Mouse (Mus musculus) induced T-regulatory cell, adult 2 months (primary cell): Measurements from ENCODE around the gene Uspl1.

Experiments used
- DNase-seq: peaks from one replicate; pipeline ENCODE4 v3.0.0-alpha.2; 2012; ENCODE audit warnings: low read depth

Uspl1 gene

DNA sequence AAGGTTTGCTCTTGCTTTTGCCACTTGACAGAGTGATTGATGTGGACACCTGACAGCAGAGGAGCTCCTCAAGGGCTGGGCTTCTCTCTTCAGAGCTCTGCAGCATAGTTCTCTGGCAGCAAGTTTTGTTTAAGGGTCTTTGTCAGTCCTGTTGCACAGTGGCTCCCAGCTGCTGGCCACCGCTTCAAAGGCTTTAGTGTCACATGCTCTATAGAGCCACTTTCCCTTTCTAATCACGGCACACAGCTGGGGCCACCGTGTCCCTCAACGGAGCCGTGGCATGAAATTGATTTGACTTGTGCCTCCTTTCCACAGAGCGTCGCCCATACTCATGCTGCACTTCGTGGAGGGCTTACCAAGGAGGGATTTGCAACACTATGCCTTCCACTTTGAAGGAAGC is 25.2 kb downstream of the Uspl1 start:
- no peak for DNase-seq

DNA sequence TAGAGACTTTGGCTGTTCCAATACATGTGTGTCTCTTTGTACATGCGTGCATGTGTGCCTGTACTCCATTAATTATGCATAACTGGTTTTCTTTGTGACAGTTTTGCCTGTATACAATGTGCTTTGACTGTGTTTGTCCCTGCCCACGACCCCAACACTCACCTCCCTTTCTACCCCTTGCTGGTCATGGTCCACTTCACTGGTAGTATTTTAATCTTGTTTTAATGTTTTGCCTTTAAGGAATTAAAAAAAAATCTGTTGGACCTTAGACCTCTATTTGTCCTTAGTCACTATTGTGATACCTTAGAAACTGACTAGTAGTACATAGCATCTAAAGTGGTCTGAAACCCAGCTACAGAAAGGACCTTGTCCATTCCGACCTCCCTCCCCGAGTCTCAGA is 26.9 kb downstream of the Uspl1 start:
- no peak for DNase-seq

DNA sequence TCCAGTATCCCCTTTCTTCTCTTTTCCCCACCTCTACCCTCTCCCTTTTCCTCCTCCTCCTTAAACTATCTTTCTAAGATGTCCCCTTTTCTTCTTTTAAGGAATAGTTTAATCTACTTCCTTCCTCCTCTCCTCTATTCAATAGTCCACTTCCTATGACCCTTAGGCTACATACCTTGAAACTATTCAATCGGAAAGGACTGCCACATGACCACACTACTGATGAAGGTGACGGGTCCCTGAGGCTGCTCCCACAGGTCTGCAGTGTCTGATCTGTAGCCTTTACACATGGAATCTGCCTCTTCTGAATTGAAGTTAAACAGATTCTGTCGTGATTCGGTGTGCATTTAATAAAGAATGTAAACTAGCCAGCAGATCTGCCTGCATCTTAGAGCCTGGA is 28.7 kb downstream of the Uspl1 start:
- no peak for DNase-seq

DNA sequence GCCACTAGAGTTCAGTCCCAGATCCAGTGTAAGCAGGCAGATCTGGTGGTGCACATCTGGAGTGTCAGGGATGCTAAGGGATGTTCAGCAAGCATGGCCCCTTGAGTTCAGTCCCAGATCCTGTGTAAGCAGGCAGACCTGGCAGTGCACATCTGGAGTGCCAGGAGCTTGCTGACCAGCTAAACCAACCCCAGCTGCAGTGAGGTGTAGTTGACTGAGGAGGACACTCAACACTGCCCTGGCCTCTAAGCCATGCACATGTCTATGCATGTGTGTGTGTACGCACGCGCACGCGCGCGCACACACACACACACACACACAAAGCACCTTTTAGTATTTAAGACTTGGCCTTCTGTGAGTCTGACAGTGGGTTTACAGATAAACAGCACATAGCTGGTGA is 31.4 kb downstream of the Uspl1 start:
- no peak for DNase-seq

DNA sequence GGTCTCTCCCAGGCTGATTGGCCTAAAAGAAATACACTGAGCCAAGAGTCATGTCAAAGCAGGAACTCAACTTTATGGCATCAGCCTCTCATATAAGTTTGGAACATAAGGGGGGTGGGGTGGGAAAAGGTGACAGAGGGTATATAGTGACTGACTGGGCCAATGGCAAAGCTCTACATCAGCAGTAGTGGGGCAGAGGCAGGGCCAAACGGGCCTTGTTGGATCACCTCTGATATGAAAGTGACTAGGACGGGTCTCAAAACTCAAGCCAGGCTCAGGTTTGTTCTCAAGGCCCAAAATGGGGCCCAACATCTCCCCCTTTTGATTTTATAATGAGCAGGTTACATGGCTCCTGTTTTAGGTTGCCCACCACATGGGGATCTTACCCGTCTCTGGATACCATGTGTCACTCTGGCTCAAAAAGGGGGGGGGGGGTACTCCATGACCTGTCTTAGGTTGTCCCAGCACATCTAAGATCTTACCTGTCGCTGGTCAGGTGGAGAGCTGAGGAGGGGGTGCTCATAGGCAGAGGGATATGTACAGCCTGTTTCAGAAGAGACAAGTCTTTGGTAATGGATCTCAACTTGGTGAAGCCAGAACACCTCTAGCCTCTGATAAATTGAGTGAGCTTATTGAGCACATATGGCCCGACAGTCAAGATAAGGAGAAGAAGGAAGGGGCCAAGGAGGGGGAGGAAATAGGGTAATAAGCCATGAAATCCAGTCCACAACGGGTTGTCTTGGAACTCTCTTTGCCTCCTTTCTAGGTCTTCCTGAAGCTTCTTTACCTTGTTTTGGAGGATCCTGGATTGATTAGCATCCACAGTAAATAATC is 33.6 kb downstream of the Uspl1 start:
- no peak for DNase-seq

DNA sequence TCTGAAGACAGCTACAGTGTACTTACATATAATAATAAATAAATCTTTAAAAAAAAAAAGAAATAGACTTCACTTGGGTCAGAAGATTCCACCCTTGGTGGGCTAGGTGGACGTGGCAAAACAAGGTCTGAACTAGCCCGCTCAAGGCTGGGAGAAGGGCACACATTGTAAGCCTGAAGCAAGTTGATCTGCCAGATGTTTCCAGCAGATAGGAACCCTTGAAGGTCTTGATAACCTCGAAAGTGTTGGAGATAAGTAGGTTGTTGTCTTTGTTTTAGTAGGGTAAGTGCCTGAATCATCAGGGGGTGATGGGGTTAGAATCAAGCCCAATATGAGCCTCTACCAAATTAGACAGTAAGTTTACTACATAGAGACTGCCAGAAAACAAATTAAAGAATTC is 35.3 kb downstream of the Uspl1 start:
- no peak for DNase-seq

DNA sequence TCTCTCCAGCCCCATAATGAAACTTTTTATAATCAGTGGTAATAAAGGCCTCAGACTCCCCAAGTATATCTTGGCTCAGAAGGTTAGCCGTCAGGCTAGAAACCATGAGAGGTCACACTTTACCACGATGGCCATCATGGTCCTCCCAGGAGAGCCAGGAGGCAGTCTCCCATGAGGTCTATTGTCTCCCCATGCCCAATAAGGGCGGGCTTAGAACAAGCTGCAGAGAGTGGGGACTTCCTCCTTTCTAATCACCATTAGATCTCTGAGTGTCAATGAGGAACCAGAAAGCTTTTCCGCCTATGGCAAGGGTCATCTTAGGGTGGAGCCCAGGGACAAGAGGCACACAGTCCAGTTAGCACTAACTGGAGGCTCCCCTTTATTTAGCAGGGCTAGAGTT is 37.2 kb downstream of the Uspl1 start:
- DNase-seq: no peak

DNA sequence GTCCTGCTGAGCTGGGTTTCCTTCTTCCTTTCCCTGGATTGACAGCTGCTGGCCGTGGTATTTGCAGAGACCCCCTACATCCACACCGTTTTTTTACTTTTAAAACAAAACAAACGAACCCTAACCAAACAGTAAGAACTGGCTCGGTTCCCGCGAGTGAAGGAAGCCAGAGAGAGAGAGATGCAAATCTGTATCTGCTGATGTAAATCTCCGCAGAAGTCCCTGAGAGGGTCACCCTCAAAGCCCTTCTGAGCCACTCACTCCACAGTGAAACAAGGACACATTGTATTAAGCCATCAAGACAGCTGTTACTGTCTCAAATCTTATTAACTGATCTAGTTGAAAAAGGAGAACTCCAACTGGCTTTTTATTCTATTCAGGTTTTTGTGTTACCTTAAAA is 40.5 kb downstream of the Uspl1 start:
- no peak for DNase-seq

DNA sequence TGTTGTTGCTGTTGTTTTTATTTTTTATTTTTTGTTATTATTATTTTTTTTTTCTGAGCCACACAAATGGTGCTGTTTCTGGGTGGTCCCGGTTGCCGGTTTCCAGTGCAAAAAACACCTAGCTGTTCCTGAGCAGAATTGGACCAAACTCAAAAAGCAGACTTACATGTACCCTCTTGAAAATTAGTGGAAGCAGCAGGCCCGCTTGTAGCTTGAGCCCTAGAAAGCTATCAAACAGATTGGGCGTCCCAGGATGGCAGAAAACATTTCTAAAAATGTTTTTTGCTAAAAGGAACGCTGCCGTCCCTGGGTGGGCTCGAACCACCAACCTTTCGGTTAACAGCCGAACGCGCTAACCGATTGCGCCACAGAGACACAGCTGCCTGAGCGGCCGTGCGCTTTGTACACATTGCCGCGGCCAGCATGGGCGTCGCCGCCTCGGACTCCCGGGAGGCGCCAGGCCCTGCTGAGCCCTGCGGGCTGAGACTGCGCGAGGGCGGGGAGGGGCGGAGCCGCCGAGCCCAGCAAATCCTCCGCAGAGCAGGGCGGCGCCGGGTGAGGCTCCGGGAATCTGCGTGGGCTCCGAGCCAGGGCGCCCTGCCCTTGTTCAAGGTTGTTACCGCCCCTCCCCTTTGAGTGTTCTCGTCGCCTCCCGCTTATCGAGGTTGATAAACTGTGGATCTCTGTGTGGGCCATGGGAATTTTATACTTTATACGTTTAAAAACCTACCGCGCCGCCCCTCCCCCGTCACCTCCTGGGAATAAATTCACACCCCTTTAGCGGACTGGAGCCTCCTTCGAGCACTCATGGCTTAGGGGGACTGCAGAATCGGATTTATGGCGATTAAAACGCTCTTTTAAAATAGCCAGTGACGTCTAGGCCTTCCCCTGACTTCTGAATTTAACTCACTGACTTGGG is 44.8 kb downstream of the Uspl1 start:
- peak; percentile 94 for DNase-seq

DNA sequence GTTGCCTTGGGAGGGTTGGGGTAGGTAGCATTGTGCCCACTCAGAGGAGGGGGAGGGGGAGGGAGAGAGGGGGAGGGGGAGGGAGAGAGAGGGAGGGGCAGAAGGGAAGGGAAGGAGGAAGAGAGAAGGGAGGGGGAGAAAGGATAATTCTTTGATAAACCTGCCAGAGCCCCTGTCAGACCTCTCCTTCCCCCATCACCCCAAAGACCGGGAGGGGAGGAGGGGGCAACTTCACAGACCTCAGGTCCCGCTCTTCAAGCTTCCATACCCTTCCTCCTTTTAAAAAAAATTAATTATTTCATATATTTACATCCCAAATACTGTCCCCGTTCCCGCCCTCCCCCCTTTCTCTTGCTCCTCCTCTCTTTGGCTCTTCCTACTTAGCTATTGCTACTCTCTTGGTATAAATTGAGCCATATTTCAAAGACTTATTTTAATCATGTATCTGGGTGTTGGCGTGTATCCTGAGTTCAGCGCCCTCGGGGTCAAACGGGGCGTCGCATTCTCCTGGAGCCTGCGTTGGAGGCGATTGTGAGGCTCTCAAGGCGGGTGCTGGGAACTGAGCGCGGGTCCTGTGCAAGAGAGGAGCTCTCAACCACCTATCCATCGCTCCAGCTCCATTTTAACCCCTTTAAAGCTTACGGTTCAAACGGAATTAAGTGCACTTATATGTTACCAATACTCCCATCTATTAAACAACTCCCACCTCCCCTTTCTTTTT is 45.6 kb downstream of the Uspl1 start:
- DNase-seq: no peak

DNA sequence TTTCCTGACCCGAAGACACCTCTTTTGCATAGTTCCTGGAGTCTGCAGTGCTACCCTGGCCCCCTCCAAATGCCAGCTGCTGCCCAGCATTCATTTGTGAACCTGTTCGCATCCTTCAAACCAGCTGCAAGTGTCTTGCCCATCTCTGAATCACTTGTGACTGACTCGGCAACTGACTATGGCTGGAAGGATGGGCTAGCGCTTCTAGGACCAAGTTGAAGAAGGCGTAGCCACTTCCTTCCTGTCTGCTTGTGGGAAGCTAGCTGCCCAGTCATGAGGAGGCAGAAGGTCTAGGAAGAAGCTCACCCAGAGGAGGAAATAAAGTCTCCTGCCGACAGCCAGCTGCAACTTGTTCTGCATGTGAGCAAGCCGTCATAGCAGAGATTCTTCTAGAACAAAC is 50.9 kb downstream of the Uspl1 start:
- DNase-seq: peak; percentile 57

DNA sequence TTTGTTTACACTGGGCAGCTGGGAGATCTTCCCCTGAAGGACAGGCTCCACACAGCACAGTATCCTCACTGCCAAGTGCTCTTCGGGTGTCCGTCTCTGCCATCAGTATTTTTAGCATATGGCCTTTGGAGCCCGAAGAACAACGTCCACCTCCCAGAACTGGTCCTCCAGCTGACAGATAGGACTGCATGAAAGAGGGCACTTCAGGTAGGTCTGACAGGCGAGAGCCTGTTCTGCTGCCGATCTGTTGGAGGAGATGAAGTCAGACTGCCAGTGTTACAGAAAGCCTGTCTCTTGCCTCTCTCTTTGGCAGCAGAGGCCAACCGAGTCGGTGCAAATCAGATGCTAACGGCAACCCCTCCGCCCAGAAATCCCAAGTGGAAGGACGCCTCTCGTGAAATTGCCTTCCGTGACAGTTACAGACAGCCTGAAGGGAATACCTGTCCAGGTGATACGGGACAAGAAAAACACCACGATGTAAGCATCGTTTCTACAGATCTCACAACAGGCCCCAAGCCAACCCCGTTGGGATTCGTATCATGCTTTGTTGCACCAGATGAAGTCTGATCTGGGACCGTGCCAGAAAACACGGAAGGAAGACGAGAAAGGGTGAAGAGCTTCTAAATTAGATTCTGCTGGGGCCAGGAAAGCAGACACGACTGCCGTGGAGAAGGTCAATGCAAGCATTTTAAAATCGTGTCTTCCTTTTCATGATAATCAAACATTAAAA is 53.2 kb downstream of the Uspl1 start:
- DNase-seq: no peak

DNA sequence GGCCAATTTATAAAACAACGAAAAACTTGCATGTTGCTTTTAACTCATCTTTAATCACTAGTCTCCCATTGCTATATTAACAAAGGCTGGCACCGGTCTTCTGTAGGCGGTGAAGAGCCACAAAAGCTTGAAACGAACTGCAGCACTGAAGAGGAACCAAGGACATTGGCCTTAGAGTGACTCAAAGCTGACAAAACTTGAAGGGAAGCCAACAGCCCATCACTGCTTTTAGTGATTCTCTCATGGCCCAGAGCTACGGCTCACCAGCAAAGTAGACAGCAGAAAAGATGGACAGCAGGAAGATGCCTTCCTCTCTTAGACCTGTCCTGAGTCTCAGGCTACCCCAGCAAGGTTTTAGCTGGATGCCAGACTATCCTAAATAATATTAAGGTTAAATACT is 58.3 kb downstream of the Uspl1 start:
- DNase-seq: no peak

DNA sequence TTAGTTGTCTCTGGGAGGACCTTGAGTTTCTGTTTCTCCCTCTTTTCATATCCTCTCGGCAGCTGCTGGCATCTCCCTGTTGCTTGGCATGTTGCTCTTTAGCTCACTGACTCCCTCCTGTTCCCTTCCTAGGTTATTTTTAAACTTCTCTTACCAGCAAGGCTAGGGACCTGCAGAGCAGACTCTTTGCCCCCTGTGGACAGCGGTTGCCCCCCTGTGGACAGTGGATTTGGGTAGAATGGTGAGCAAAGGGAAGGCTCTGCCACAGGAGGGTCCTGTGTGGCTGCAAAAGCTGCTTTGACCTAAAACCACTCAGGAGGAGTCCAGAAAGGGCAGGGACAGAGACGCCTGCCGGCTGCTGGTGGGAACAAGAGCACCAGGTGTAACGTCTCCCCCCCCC is 58.9 kb downstream of the Uspl1 start:
- no peak for DNase-seq

DNA sequence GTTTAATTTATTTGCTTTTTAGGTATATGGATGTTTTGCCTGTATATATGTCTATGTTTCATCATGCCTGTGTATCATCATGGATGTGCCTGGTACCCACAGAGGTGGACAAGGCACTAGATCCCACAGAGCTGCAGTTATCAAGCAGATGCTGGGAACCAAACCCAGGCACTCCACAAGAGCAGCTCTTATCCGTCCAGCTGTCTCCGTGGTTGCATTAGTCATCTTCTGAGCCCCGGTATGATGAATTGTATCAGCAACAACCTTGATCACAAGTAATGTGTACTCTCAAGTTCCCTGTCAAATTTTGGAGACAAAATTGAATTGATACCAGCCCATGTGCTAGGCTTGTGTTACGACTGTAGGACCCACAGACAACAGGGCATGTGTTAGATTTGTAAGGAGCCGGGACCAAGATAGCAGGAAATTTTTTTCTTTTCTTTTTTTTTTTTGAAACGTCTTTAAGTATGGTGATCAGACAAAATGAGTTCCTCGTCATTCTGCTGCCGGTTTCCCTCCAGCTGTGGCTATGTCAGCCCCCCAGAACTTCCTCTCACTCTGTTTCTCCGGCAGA is 61.3 kb downstream of the Uspl1 start:
- no peak for DNase-seq

DNA sequence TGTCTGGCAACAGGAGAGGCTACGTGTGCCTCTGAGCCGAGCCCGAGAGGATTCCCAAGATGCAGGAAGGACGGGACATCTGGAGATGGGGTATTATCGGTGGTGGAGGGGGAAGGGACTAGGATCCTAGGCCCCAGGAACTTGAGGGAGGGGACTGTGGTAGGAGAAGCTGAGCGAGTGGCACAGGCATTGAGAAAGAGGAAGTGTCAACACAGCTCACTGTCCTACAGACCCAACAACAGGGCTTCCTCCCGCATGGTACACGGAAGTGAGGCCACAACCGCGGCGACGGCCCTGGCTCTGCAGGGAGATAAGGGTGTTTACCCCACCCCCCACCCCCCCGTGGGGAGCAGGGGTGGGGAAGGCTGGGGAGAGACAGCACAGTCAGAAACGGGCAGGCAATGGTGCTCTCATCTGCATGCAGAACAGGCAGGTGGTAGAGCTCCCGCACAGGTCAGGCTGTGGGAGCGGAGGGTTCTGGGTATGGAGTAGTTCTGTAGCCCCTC is 61.9 kb downstream of the Uspl1 start:
- DNase-seq: peak; percentile 85

DNA sequence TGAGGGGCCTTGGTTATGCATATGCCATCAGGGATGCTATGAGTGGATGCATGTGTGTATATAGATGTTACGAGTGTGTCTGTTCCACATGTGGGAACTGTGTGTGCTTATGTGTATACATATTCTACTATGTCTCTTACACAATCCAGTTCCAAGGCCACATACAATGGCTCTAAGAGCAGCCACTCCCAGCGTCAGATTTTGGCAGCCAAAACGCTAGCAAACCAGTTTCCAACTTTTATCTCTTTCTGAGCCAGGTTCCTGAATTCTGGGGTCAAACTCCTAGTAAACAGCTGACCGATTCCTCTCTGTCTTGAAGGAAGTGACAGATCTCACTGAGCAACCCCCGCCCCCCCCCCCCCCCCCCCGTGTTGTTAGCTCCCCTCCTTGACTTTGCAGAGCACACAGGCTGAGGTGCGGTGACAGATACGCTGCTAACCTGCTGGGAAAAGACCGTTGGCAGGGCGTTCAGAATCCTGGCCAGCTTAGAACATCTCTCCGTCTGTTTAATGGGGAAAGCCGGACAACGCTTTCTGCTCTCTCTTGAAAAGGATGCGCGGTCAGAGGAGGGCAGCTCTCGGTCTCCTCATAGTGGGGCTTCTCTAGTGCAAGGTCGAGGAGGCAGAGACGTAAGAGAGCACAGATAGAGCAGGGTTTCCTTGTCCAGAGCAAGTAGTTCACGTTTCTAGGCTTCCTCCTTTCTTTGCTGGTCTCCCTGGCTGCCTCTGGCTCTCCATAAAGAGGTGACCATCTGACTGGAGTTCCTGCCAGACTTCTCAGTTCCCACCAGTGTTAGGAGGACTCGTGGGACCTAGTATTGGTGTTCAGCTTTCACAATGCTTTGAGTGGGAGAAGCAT is 63.1 kb downstream of the Uspl1 start:
- DNase-seq: no peak

DNA sequence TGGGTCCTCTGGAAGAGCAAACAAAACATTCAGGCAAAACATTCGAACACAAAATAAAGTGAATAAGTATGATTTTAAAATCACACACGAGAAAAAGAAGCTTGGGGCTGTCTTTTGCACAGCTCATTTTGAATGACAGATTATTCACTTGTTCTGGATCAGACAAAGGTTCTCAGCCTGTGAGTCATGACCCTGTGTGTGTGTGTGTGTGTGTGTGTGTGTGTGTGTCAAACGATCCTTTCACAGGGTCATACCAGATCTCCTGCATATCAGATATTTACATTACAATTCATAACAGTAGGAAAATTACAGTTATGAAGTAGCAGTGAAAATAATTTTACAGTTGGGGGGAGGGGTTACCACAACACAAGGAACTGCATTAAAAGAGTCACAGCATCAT is 68.2 kb downstream of the Uspl1 start:
- no peak for DNase-seq

DNA sequence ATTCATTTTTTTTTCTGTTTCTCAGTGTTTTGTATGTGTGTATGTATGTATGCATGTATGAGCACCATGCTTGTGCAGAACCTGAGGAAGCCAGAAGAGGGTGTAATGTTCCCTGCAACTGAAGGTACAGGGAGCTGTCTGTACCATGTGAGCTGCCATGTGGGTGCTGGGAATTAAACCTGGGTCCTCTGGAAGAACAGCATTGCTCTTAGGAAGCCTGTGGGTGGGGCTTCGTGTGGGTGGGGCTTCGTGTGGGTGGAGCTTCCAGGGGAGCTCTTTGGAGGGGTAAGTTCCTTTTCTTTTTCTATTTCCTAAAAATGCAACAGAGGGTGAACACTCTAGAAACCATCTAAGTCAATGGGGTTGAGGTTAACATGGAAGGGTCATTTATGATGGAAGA is 69.3 kb downstream of the Uspl1 start:
- no peak for DNase-seq

DNA sequence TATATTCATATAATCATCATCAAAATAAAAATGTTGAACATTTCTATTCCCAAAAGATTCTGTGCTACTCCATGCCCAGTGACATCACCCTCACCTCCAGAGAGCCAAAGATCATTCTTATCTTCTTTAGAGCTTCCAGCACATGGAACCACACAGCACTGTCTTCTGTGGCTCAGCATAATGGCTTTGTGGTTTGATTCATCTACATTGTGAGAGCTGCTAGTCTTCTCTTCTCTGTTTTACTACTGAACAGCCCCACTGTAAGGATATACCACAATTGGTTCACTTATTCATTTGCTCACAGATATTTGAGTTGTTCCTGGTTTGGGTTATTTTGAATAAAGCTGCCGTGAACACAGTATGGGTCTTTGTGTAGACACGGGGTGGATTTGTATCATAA is 71.4 kb downstream of the Uspl1 start:
- DNase-seq: no peak
